Comparison of ENCODE assay signal across 9 mouse cellular contexts in genomic region chr17:78250149-78250938, GRCm38 (mm10). TPM values are rescaled to one million over a fixed set of nuclear protein-coding genes. Genes with fewer than 3 reads are reported as not detected.
DNase-seq lines count a peak whose midpoint lies in the region; ATAC-seq lines count a peak whose summit lies in the region.
"Had no signal": no experiment of that assay in that cellular context is flagged by ENCODE, and none has a peak within 500 bp of the region (broad histone marks: within the 10 kb centered on the region; RNA-seq: fewer than 3 reads in every experiment).

No protein-coding gene starts in this region.

- H3K36me3 ChIP-seq in embryonic facial prominence, embryonic 14.5 days (ENCODE audit: control insufficient read depth, insufficient read depth, low read length) = no peaks in the 10 kb centered on the region
- H3K36me3 ChIP-seq in embryonic facial prominence, embryonic 10.5 days (replicated peaks) = no peaks in the 10 kb centered on the region
- H3K36me3 ChIP-seq in lung, embryonic 15.5 days = no peaks in the 10 kb centered on the region
- H3K36me3 ChIP-seq: midbrain, embryonic 12.5 days had no signal

- H3K4me1 ChIP-seq in embryonic facial prominence, embryonic 14.5 days (ENCODE audit: control insufficient read depth, insufficient read depth, low read length) = peaks cover 30% of the 10 kb centered on the region
- peaks cover 44% of the 10 kb centered on the region for H3K4me1 ChIP-seq in embryonic facial prominence, embryonic 10.5 days
- H3K4me1 ChIP-seq in lung, embryonic 15.5 days = peaks cover 40% of the 10 kb centered on the region

- H3K4me3 ChIP-seq in embryonic facial prominence, embryonic 14.5 days (ENCODE audit: low read depth, low read length) = no peak overlapping the region
- no peak overlapping the region for H3K4me3 ChIP-seq in embryonic facial prominence, embryonic 10.5 days
- H3K4me3 ChIP-seq in lung, embryonic 15.5 days = no peak overlapping the region
- H3K4me3 ChIP-seq: midbrain, embryonic 12.5 days had no signal

- no peaks in the 10 kb centered on the region for H3K9me3 ChIP-seq in embryonic facial prominence, embryonic 14.5 days (ENCODE audit: control insufficient read depth, low read length)
- H3K9me3 ChIP-seq in embryonic facial prominence, embryonic 10.5 days = no peaks in the 10 kb centered on the region
- H3K9me3 ChIP-seq in lung, embryonic 15.5 days = no peaks in the 10 kb centered on the region
- H3K9me3 ChIP-seq: midbrain, embryonic 12.5 days had no signal

- no peak overlapping the region for H3K9ac ChIP-seq in embryonic facial prominence, embryonic 14.5 days (ENCODE audit: low read depth, low read length)
- H3K9ac ChIP-seq in lung, embryonic 15.5 days = no peak overlapping the region
- H3K9ac ChIP-seq: midbrain, embryonic 12.5 days had no signal

- H3K27me3 ChIP-seq in embryonic facial prominence, embryonic 14.5 days (replicated peaks; ENCODE audit: control insufficient read depth, insufficient read depth, low read length) = no peaks in the 10 kb centered on the region
- H3K27me3 ChIP-seq in embryonic facial prominence, embryonic 10.5 days (replicated peaks; ENCODE audit: low read depth, poor library complexity, severe bottlenecking) = no peaks in the 10 kb centered on the region
- 0 out of 2 replicates have a peak, but pooled peaks cover 3% of the 10 kb centered on the region for H3K27me3 ChIP-seq in lung, embryonic 15.5 days
- H3K27me3 ChIP-seq: midbrain, embryonic 12.5 days had no signal

- WGBS in embryonic facial prominence, embryonic 14.5 days = 49% methylated on average over 14 of the region's 14 CpGs
- 74% methylated on average over 14 of the region's 14 CpGs for WGBS in embryonic facial prominence, embryonic 10.5 days
- WGBS in lung, embryonic 15.5 days = 53% methylated on average over 14 of the region's 14 CpGs

- DNase-seq in embryonic facial prominence, embryonic 14.5 days (ENCODE audit: low spot score) = peak; percentile 65
- DNase-seq in embryonic facial prominence, embryonic 10.5 days (ENCODE audit: low spot score) = no peak
- peak; percentile 47 to 49 for DNase-seq in adrenal gland, postnatal 36 days
- DNase-seq in heart, postnatal 4 days = peak; percentile 29
- DNase-seq in adipocyte (ENCODE audit: low spot score) (no peak), MN1 (ENCODE audit: low spot score) (no peak)

- no peak overlapping the region for H3K4me2 ChIP-seq in embryonic facial prominence, embryonic 14.5 days (ENCODE audit: low read depth, low read length)
- no peak overlapping the region for H3K4me2 ChIP-seq in lung, embryonic 15.5 days
- H3K4me2 ChIP-seq: midbrain, embryonic 12.5 days had no signal

- no peak for ATAC-seq in embryonic facial prominence, embryonic 14.5 days (ENCODE audit: low read depth)
- no peak; the same call in 1 of the 2 replicates for ATAC-seq in lung, embryonic 15.5 days (ENCODE audit: borderline replicate concordance, extremely low read depth, low FRiP score, low TSS enrichment)
- no peak for ATAC-seq in granulocyte monocyte progenitor cell, adult 5-6 weeks (replicated peaks; ENCODE audit: poor library complexity, severe bottlenecking)

- H3K27ac ChIP-seq in embryonic facial prominence, embryonic 14.5 days (replicated peaks; ENCODE audit: low read depth, low read length) = peak overlapping the region; percentile 44; the same call in 1 of the 2 replicates
- H3K27ac ChIP-seq in embryonic facial prominence, embryonic 10.5 days (replicated peaks) = no peak overlapping the region
- peak overlapping the region; percentile 37 for H3K27ac ChIP-seq in lung, embryonic 15.5 days
- H3K27ac ChIP-seq: midbrain, embryonic 12.5 days had no signal

RNA-seq across cellular contexts. Expression of gene Crim1, which starts 50.3 kb away (rescaled TPM):
- polyA plus RNA-seq in embryonic facial prominence, embryonic 14.5 days (2014; fragmentation: Nextera tagmentation; extraction: Ambion mirVana) = 6.3 and 7.2 TPM in 2 replicates
- polyA plus RNA-seq in embryonic facial prominence, embryonic 10.5 days (2016; fragmentation: Nextera tagmentation; extraction: Ambion mirVana) = 2.2 and 2.7 TPM in 2 replicates
- 10 to 100 TPM; 35.0 to 37.0 TPM for total RNA-seq in adrenal gland, postnatal 36 days (2021)
- 10 to 100 TPM; 40.1 to 42.1 TPM for total RNA-seq in heart, postnatal 4 days (2021)
- 4.4 and 4.7 TPM in 2 replicates for polyA plus RNA-seq in lung, embryonic 15.5 days (2015; fragmentation: Nextera tagmentation; extraction: Ambion mirVana)
- 1.7 and 2.2 TPM in 2 replicates for total RNA-seq in granulocyte monocyte progenitor cell, adult 5-6 weeks (2014; fragmentation: Nextera tagmentation)
- total RNA-seq in granulocyte monocyte progenitor cell, adult 5-6 weeks (2017) = 0.67 and 1.4 TPM in 2 replicates

Comparison
In these comparisons a context has a peak if more than half of its experiments do, and no peak if none do; other contexts are left out.
1. DNase-seq: peak in embryonic facial prominence, embryonic 14.5 days (single experiment), adrenal gland, postnatal 36 days (2 of 2) and heart, postnatal 4 days (single experiment); none in embryonic facial prominence, embryonic 10.5 days (single experiment), adipocyte (single experiment) and MN1 (single experiment).
2. RNA of gene Crim1, which starts 50.3 kb away (total RNA-seq): 40.1 to 42.1 TPM in heart, postnatal 4 days and 35.0 to 37.0 TPM in adrenal gland, postnatal 36 days; 0.67 to 2.2 TPM in granulocyte monocyte progenitor cell, adult 5-6 weeks; every median in the first group is over 10 times any median in the second.